Mouse (Mus musculus) hindbrain, embryonic 14.5 days (tissue): ENCODE data around the gene Zfp462. TPM values are rescaled to one million over a fixed set of nuclear protein-coding genes. Genes with fewer than 3 reads are reported as not detected.

ENCODE experiments used
- ATAC-seq: fragments of 200-750 bp; cut with Nextera tagmentation; 2 replicates; pipeline ENCODE4 v1.8.0; 2017; ENCODE audit warnings: moderate number of reproducible peaks, mild to moderate bottlenecking, moderate TSS enrichment, moderate library complexity; ENCODE audit not compliant: low FRiP score
- DNase-seq: peaks from one replicate; pipeline ENCODE4 v3.0.0-alpha.2; 2015; ENCODE audit warnings: low spot score
- H3K27ac ChIP-seq: fragments of 300-500 bp; sonication (generic); 2 replicates; pipeline ENCODE4 v1.5.1; 2014; ENCODE audit warnings: mild to moderate bottlenecking, moderate library complexity
- H3K27me3 ChIP-seq: fragments of 300-500 bp; sonication (generic); 2 replicates; pipeline ENCODE4 v1.6.1; 2014; ENCODE audit warnings: mild to moderate bottlenecking, low read length, mixed read lengths; ENCODE audit not compliant: control insufficient read depth, insufficient read depth
- H3K36me3 ChIP-seq: fragments of 300-500 bp; sonication (generic); replicated peaks from 2 replicates; pipeline ENCODE4 v1.6.1; 2014; ENCODE audit not compliant: control insufficient read depth, insufficient read depth
- H3K4me1 ChIP-seq: fragments of 300-500 bp; sonication (generic); replicated peaks from 2 replicates; pipeline ENCODE4 v1.6.1; 2014; ENCODE audit warnings: antibody characterized with exemption, low read length, mixed read lengths; ENCODE audit not compliant: control insufficient read depth, insufficient read depth
- H3K4me2 ChIP-seq: fragments of 300-500 bp; sonication (generic); replicated peaks from 2 replicates; pipeline ENCODE4 v1.6.1; 2014; ENCODE audit warnings: mild to moderate bottlenecking, moderate library complexity
- H3K4me3 ChIP-seq: fragments of 300-500 bp; sonication (generic); replicated peaks from 2 replicates; pipeline ENCODE4 v1.5.1; 2014; ENCODE audit warnings: mild to moderate bottlenecking, low read length
- H3K9ac ChIP-seq: fragments of 300-500 bp; sonication (generic); 2 replicates; pipeline ENCODE4 v1.6.1; 2014
- H3K9me3 ChIP-seq: fragments of 300-500 bp; sonication (generic); 2 replicates; pipeline ENCODE4 v1.6.1; 2016; ENCODE audit warnings: low read length; ENCODE audit not compliant: control insufficient read depth
- WGBS: fragments of 180-500 bp; shearing (Covaris S2); extraction: QIAGEN DNeasy Blood & Tissue Kit; methylation state at CpG from one replicate; pipeline ENCODE4 v1.1.7; 2014; 5-methylcytosine and 5-hydroxymethylcytosine counted together
- polyA plus RNA-seq: library from polyadenylated mRNA; unstranded; fragments of >200 nt; fragmentation: Nextera tagmentation; extraction: Ambion mirVana; gene quantifications from 2 replicates; pipeline ENCODE4 v1.2.1, GENCODE M21; 2014

Zfp462 gene
- polyA plus RNA-seq, 1 experiment from 2014 or later = 13.8 TPM

DNA sequence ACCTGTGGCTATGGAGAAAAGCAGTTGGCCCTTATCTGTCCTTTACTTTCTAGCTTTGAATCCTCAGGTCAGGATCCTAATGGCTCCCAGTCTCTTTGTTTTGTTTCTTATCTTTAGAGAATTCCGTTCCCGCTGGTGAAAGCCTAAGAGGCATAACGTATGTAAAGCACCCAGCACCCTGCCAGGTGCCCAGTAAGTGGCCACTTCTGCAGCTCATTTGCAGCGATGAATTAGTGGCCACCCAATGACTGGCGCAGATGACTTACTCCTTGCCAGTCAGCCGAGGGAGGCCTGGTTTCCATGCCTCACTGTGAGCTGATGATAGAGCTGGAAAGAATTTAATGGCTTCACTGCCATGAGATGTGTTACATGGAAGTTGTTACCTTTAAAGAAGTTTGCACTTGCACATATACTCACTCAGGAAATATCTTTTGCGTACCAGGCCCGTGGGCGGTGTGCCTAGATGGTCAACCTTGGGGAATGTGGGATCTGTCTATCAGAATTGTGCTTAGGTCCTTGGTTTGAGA, 20.4 kb downstream of the Zfp462 start:
- Histone ChIP-seq H3K27ac (no peak overlapping the region; the same call in 1 of the 2 replicates), H3K9ac (no peak overlapping the region), H3K4me3 (no peak overlapping the region), H3K4me1 (peaks cover 47% of the 10 kb centered on the region), H3K9me3 (no peaks in the 10 kb centered on the region), H3K27me3 (no peaks in the 10 kb centered on the region), H3K4me2 (no peak overlapping the region), H3K36me3 (no peaks in the 10 kb centered on the region; the same call in 1 of the 2 replicates)
- 66% methylated on average over 9 of the region's 9 CpGs for WGBS
- ATAC-seq (no peak), DNase-seq (no peak)

GRCm38 (mm10) chr4:54966161-54966806, 21.4 kb downstream of the Zfp462 start:
- Histone ChIP-seq H3K27me3 (no peaks in the 10 kb centered on the region), H3K36me3 (no peaks in the 10 kb centered on the region; the same call in 1 of the 2 replicates), H3K27ac (peak overlapping the region; percentile 76), H3K4me2 (peak overlapping the region; percentile 36), H3K9ac (peak overlapping the region; percentile 40), H3K4me3 (no peak overlapping the region), H3K9me3 (no peaks in the 10 kb centered on the region), H3K4me1 (peaks cover 47% of the 10 kb centered on the region)
- ATAC-seq (peak; percentile 38), DNase-seq (no peak)
- WGBS = 46% methylated on average over 17 of the region's 17 CpGs

DNA sequence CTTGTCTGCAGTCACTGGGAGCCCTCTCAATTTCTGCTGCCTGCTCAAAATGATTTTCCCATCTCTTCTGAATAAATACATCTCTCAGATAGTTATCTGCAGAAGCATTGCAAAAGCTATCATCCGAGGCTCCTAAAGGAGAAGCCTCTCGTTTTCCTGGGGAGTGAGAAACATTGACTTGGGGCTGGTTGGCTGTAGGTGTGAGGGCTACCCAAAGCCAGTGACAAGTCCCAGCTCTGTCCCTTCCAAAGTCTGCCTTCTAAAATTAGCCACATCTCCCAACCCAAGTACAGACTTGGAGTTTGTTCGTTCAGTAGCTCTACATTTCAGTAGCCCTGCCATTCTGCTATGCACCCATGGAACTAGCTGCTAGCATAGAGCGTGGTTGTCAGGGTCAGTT, 22.3 kb downstream of the Zfp462 start:
- WGBS = 86% methylated on average over 4 of the region's 4 CpGs
- DNase-seq = no peak
- H3K27ac ChIP-seq = no peak overlapping the region

DNA sequence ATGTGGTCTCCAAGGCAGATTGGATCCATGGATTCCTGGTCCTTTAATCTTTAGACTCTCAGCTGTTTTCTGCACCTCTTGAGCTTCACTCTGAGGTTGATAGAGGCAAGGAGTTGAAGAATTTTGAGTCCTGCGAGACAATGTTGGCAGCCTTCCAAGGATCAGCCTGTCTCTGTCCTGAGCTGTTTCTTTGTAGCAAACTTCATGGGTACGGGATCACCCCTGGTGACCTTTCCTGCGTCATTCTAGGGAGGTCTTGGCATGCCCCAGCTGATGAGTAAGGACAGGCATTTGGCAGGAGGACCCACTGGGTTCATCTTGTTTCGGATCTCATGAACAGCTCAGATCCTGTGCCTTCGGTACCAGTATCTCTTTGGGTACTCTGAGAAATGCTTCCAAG, 22.9 kb downstream of the Zfp462 start:
- Histone ChIP-seq H3K9me3 (no peaks in the 10 kb centered on the region), H3K4me1 (peaks cover 55% of the 10 kb centered on the region), H3K27ac (no peak overlapping the region), H3K9ac (no peak overlapping the region), H3K4me2 (no peak overlapping the region), H3K27me3 (no peaks in the 10 kb centered on the region), H3K36me3 (no peaks in the 10 kb centered on the region; the same call in 1 of the 2 replicates), H3K4me3 (no peak overlapping the region)
- 71% methylated on average over 5 of the region's 5 CpGs for WGBS
- DNase-seq = no peak
- ATAC-seq = no peak

More for the DNA sequence above, 22.3 kb downstream of the Zfp462 start:
- H3K9ac ChIP-seq = no peak overlapping the region
- no peaks in the 10 kb centered on the region; the same call in 1 of the 2 replicates for H3K36me3 ChIP-seq
- ATAC-seq = no peak
- no peak overlapping the region for H3K4me3 ChIP-seq
- H3K27me3 ChIP-seq = no peaks in the 10 kb centered on the region
- H3K4me2 ChIP-seq = no peak overlapping the region
- no peaks in the 10 kb centered on the region for H3K9me3 ChIP-seq
- peaks cover 55% of the 10 kb centered on the region for H3K4me1 ChIP-seq

- DNase-seq (no peak), ATAC-seq (no peak)
- Histone ChIP-seq H3K27ac (no peak overlapping the region), H3K4me2 (no peak overlapping the region), H3K4me3 (no peak overlapping the region), H3K9ac (no peak overlapping the region), H3K4me1 (peaks cover 49% of the 10 kb centered on the region), H3K27me3 (no peaks in the 10 kb centered on the region), H3K36me3 (no peaks in the 10 kb centered on the region; the same call in 1 of the 2 replicates), H3K9me3 (no peaks in the 10 kb centered on the region)
- 90% methylated on average over 12 of the region's 12 CpGs for whole genome bisulfite sequencing
These were observed 24.9 kb downstream of the Zfp462 start for GRCm38 (mm10) chr4:54969671-54970295.

GRCm38 (mm10) chr4:54971386-54971785, 26.5 kb downstream of the Zfp462 start:
- no peak for DNase-seq
- no peak for ATAC-seq
- no peaks in the 10 kb centered on the region for H3K27me3 ChIP-seq
- no peak overlapping the region for H3K27ac ChIP-seq
- 88% methylated on average over 3 of the region's 3 CpGs for WGBS
- H3K9ac ChIP-seq = no peak overlapping the region
- H3K36me3 ChIP-seq = no peaks in the 10 kb centered on the region; the same call in 1 of the 2 replicates
- H3K4me1 ChIP-seq = peaks cover 33% of the 10 kb centered on the region
- no peaks in the 10 kb centered on the region for H3K9me3 ChIP-seq
- no peak overlapping the region for H3K4me2 ChIP-seq
- no peak overlapping the region for H3K4me3 ChIP-seq

GRCm38 (mm10) chr4:54972096-54972495, 27.2 kb downstream of the Zfp462 start:
- H3K9me3 ChIP-seq = no peaks in the 10 kb centered on the region
- no peaks in the 10 kb centered on the region; the same call in 1 of the 2 replicates for H3K36me3 ChIP-seq
- H3K27me3 ChIP-seq = no peaks in the 10 kb centered on the region
- H3K4me3 ChIP-seq = no peak overlapping the region
- H3K9ac ChIP-seq = no peak overlapping the region
- WGBS = 89% methylated on average over 4 of the region's 4 CpGs
- H3K27ac ChIP-seq = no peak overlapping the region
- ATAC-seq (no peak), DNase-seq (no peak)
- H3K4me2 ChIP-seq = no peak overlapping the region
- H3K4me1 ChIP-seq = peaks cover 26% of the 10 kb centered on the region

DNA sequence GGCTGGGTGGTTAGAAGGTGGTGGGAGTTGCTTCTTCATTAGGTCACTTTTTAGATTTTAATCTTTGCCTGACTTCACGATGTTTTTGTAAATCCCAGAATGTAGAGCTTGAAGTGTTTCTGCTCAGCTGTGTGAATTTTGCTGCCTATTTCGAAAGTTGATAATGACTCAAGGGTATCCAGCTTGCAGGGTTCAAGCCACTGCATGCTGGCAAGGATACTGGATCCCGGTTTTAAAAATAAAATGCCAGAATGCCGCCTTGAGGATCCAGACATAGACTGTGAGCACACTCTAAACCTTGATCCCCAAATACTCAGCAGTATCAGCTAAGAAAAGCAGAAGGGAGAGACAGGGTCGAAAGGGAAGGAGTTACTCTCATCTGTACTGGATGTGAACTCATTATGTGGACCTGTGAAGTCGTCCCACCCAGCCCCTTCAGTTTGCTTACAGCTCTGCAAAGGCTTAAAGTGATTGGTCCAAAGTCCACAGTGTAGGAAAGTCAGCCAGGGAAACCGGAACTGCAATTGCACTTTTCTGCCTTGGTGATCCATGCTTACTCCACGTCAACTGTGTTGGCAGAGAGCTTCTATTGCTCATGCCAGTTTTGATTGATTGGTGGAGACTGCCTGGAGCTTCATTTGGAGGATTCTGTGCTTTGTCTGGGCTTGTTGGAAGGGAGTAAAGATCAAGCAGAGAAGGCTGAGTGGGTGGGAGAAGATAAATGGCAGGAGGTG, 28.1 kb downstream of the Zfp462 start:
- ATAC-seq = no peak
- no peaks in the 10 kb centered on the region; the same call in 1 of the 2 replicates for H3K36me3 ChIP-seq
- H3K9ac ChIP-seq = no peak overlapping the region
- DNase-seq = no peak
- no peaks in the 10 kb centered on the region for H3K9me3 ChIP-seq
- H3K4me1 ChIP-seq = peaks cover 24% of the 10 kb centered on the region
- no peaks in the 10 kb centered on the region for H3K27me3 ChIP-seq
- H3K27ac ChIP-seq = no peak overlapping the region
- 72% methylated on average over 8 of the region's 8 CpGs for WGBS
- H3K4me3 ChIP-seq = no peak overlapping the region
- H3K4me2 ChIP-seq = no peak overlapping the region
